Mouse (Mus musculus) right cerebral cortex, postnatal 14 days (tissue): ENCODE results near the gene Tbcb.
A peak's percentile ranks its signal among the peaks of the same experiment; 100 is the strongest.
"Not testable (repeated sequence)": the region's sequence is repeated elsewhere in the genome, so short reads cannot be mapped to it uniquely, and the experiment has no call there.

Experiments
- DNase-seq: peaks from one replicate; pipeline ENCODE4 v3.0.0; 2022

The Tbcb gene

GRCm38 (mm10) chr7:30231669-30232454, at the start of gene Tbcb, which contains the start of gene Polr2i:
TSS of gene Tbcb (minus strand) at chr7:30232272.
TSS of gene Polr2i (plus strand) at chr7:30231948.
- DNase-seq: peak; percentile 98

GRCm38 (mm10) chr7:30281522-30281921, 49.5 kb upstream of the Tbcb start:
- no peak for DNase-seq

- peak; percentile 85 for DNase-seq
These were observed 48.6 kb upstream of the Tbcb start for GRCm38 (mm10) chr7:30280670-30281138.

GRCm38 (mm10) chr7:30279951-30280669, 48.0 kb upstream of the Tbcb start, which contains the start of the genes Thap8 and Wdr62:
TSS of gene Thap8 (plus strand) at chr7:30280094.
TSS of gene Wdr62 (minus strand) at chr7:30280419.
- peak; percentile 88 for DNase-seq

- DNase-seq: no peak
These were observed 47.5 kb upstream of the Tbcb start for GRCm38 (mm10) chr7:30279536-30279935.

- no peak for DNase-seq
These were observed 46.8 kb upstream of the Tbcb start for GRCm38 (mm10) chr7:30278911-30279310.

- DNase-seq: no peak
These were observed 42.3 kb upstream of the Tbcb start for GRCm38 (mm10) chr7:30274383-30274782.

- no peak for DNase-seq
These were observed 37.6 kb upstream of the Tbcb start for GRCm38 (mm10) chr7:30269641-30270040.

GRCm38 (mm10) chr7:30266780-30267179, 34.7 kb upstream of the Tbcb start:
- no peak for DNase-seq

- DNase-seq: no peak
These were observed 33.9 kb upstream of the Tbcb start for GRCm38 (mm10) chr7:30265935-30266334.

- DNase-seq: no peak
These were observed 33.5 kb upstream of the Tbcb start for GRCm38 (mm10) chr7:30265531-30265930.

- DNase-seq: no peak
These were observed 33.0 kb upstream of the Tbcb start for GRCm38 (mm10) chr7:30265041-30265440.

GRCm38 (mm10) chr7:30251956-30252954, 20.2 kb upstream of the Tbcb start:
- no peak for DNase-seq

GRCm38 (mm10) chr7:30237374-30237773, 5.3 kb upstream of the Tbcb start:
- DNase-seq: not testable (repeated sequence)

GRCm38 (mm10) chr7:30235625-30236024, 3.6 kb upstream of the Tbcb start, which contains the start of gene Ovol3:
TSS of gene Ovol3 (minus strand) at chr7:30235725.
- DNase-seq: no peak

GRCm38 (mm10) chr7:30235091-30235490, 3.0 kb upstream of the Tbcb start:
- no peak for DNase-seq

- no peak for DNase-seq
These were observed 2.3 kb upstream of the Tbcb start for GRCm38 (mm10) chr7:30234276-30234858.

- DNase-seq: peak; percentile 42
These were observed 1.3 kb upstream of the Tbcb start for GRCm38 (mm10) chr7:30233387-30233786.

- DNase-seq: peak; percentile 68
These were observed 618 bp upstream of the Tbcb start for GRCm38 (mm10) chr7:30232631-30233148.

GRCm38 (mm10) chr7:30231328-30231668, 774 bp downstream of the Tbcb start:
- no peak for DNase-seq

- no peak for DNase-seq
These were observed 7.9 kb downstream of the Tbcb start for GRCm38 (mm10) chr7:30224206-30224605.

- no peak for DNase-seq
These were observed 9.9 kb downstream of the Tbcb start for GRCm38 (mm10) chr7:30222205-30222604.
